Mouse (Mus musculus) ES-E14 (cell line): ENCODE data around the gene Synj2.

Experiments used
- HCFC1 ChIP-seq: IDR thresholded peaks from 2 replicates; pipeline ENCODE4 v1.6.1; 2012; ENCODE audit warnings: low read length, inconsistent platforms, borderline replicate concordance; ENCODE audit not compliant: insufficient read depth
- ZNF384 ChIP-seq: IDR thresholded peaks from 2 replicates; pipeline ENCODE4 v1.6.1; 2012; ENCODE audit warnings: low read depth, low read length, inconsistent platforms

DNA sequence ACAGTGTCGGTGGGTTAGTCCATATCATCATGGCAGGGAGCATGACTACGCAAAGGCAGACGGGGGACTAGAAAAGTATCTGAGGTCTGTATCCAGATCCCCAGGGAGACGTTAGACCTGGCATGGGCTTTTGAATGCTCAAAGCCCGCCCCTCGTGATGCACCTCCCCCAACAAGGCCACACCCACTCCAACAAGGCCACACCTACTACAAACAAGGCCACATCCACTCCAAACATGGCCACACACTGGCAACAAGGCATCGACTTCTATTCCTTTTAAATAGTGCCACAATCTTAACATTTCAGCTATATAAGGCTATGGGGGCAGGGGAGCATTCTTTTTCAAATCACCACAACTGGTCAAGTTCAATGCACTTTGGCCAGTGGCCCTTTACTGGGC is 79.6 kb downstream of the Synj2 start:
- TF ChIP-seq HCFC1: no peak
- no peak for TF ChIP-seq ZNF384
